Mouse (Mus musculus): ENCODE measurements around the gene Rgl3.

DNA sequence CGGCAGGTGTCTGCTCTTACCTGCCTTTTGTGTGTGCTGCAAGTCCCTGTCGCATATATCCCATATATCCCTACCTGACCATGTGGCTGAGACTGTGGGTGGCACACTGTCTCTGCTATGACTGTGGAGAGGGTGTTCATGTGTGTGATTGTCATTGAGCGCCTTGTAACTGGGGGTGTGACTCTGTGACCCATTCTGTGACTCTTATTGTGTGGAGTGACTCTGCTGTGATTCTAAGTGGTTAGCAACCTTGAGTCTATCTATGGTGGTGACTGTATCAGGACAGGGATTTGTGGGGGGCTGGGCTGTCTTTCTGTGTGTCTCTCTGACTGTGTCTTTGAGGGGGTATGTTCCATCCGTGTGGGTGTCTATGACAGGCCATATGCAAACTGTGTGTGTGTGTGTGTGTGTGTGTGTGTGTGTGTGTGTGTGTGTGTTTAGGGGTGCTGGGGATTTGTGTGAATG is 51.5 kb downstream of the Rgl3 start:
- TF ChIP-seq CTCF (IDR thresholded peaks at IDR 0.05; ENCODE audit: low read depth) (no peak), EP300 (IDR thresholded peaks at IDR 0.05; ENCODE audit: low read depth) (no peak)

Measured in heart, postnatal 0 days (tissue).